Mouse (Mus musculus) sigmoid colon, adult 10 weeks (tissue): Measurements from ENCODE around the gene Mcu. TPM values are rescaled to one million over a fixed set of nuclear protein-coding genes. Genes with fewer than 3 reads are reported as not detected.

ENCODE experiments used
- polyA plus RNA-seq: library from polyadenylated mRNA; stranded (reverse); fragments of 350-450 nt; fragmentation: Illumina TruSeq; extraction: RNeasy Lipid Tissue Mini Kit (QIAGEN cat#74804); gene quantifications from one replicate; pipeline ENCODE4 v1.2.3, GENCODE M21; 2014; ENCODE audit warnings: low read depth, low replicate concordance

Gene Mcu
- 85.7 TPM for polyA plus RNA-seq

DNA sequence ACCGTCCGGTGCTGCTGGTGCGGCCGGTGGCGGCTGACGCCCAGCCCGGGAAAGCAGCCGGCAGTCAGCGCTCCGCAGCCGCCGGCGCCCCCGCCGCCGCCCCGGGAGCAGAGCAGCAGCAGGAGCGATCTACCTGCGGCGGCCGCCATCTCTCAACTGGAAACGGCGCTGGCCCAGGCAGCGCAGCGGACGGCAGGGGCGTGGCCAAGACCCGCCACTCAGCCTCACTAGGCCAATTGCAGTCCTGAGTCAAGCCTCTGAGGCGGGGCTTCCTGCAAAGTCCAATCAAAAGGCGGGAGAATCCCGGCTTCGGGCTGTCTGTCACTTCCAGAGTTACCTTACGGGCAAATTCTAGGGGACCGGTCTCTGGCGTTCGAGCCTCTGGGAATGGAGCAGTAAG, at the start of gene Mcu:
Gene Mcu, minus strand, starts transcription at position 171 of the 400 bp plus-strand sequence.

DNA sequence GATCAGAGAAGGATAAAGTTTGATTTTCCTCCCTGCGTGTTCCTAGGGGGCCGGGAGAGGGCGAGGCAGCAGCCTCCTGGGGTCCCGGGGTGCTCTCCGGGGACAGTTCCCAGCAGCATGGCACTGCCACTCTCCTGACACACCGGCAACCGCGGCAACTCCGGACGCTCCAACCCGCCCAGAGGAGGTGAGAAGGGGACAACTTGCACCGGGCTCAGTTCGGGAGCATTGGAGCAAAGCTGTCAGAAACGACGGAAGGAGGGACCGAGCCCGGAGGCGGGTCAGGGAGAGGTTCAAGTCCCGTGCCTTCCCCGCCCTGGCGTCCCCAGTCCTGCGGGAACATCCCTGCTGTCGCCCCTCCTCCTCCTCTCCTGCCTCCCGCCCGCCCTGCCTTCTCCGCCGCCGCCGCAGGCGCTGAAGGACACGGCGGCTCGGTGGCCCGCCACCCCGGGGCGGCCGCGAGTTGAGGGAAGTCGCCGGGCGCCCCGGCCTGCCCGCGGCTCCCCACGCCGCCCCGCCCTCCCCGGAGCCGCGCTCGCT, 441 bp downstream of the Mcu start, which contains the start of gene Gm10322:
Gene Gm10322, plus strand, starts transcription at position 83 of the 540 bp plus-strand sequence.

DNA sequence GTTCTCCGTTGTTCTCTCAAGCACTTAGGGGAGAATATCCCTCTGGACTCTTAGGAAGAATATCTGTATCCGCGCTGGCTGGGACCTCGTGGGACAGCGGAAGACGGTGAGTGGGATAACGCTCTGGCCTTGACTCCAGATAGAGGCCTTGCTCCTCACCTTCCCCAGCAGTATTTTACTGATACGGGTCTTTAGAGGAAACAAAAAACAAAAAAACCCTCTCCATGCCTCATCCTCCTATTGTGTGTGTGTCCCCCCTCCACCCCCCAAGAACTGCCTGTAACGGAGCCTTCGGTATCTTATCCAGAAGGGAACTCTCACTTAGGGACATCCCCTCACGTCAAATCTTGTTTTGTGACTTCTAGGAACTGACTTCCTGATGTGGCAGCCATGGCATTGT, 174.8 kb downstream of the Mcu start, which contains the start of gene Oit3:
Gene Oit3, minus strand, starts transcription at position 44 of the 400 bp plus-strand sequence.

DNA sequence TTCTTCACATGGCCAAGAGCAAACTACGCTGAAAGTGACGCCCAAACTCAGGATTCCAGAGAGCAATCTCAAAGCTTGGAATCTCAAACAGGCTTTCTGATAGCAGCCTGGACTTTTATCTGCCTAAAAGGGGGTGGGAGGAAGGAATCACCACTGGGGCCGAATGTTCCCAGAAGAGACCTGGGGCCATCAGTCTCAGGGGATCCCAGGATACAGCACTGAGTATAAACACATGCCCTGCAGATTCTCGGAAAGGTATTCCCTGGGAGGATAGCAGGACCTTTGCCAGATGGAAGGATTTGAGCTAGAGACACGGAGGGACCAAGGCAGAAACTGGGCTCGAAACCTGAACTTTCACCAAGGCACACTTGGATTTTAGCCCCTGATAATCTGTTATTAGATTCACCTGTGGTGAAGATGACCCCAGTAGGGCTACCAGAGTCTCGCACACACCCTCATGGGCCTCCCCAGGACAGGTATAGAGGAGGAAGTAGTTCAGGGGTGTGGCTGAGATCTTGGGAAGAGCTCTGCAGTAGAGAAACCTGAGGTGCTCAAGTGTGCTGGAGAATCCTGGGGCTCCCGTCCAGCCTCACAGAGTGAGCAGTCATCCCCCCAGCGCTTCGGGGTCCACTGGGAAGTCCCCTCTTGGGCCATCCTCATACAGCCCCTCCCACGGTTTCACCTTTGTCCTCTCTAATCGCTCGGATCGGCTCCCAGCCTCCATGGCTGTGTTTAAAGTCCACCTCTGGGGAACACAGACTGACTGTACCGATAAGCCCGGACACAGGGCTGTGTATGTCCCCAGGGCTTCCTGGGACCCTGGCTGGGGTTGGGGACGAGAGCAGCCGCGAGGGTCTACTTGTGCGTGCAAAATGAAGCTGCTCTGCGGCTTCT, 213.3 kb downstream of the Mcu start, which contains the start of gene Pla2g12b:
Gene Pla2g12b, plus strand, starts transcription at position 762 of the 894 bp plus-strand sequence.

Other genes starting within 250 kb of the Mcu start
- 12.6 TPM for gene Gm10273, start 221.1 kb downstream of the Mcu start, polyA plus RNA-seq
- not detected for gene Pla2g12b, start 213.0 kb downstream of the Mcu start, polyA plus RNA-seq
- gene Oit3, start 174.9 kb downstream of the Mcu start, polyA plus RNA-seq = not detected
- not detected for gene Gm10322, start 629 bp downstream of the Mcu start, polyA plus RNA-seq
- gene Micu1, start 85.8 kb upstream of the Mcu start, polyA plus RNA-seq = 74.4 TPM